Mouse (Mus musculus) C2C12 (cell line): ENCODE data around the gene Ireb2.

ENCODE experiments used
- CTCF ChIP-seq: IDR thresholded peaks from one replicate; pipeline ENCODE4 v1.5.1; 2011; ENCODE audit not compliant: control insufficient read depth, insufficient read depth, insufficient read length
- FOSL1 ChIP-seq: IDR thresholded peaks from one replicate; pipeline ENCODE4 v1.8.0; 2011; ENCODE audit warnings: mild to moderate bottlenecking, low read length; ENCODE audit not compliant: poor library complexity, insufficient read depth, severe bottlenecking
- MAX ChIP-seq: IDR thresholded peaks from one replicate; pipeline ENCODE4 v1.6.1; 2011; ENCODE audit warnings: mild to moderate bottlenecking, control low read depth
- MYOD1 ChIP-seq: IDR thresholded peaks from one replicate; pipeline ENCODE4 v1.6.1; 2011; ENCODE audit warnings: low read depth; ENCODE audit not compliant: control insufficient read depth, insufficient read length
- MYOG ChIP-seq: IDR thresholded peaks from one replicate; pipeline ENCODE4 v1.6.1; 2011; ENCODE audit not compliant: control insufficient read depth, insufficient read length; ENCODE audit errors: extremely low read depth
- USF1 ChIP-seq: IDR thresholded peaks from one replicate; pipeline ENCODE4 v1.6.1; 2011; ENCODE audit warnings: low read depth, mild to moderate bottlenecking, control low read depth, moderate library complexity

GRCm38 (mm10) chr9:54840145-54840544 is 23.4 kb upstream of the Ireb2 start:
- TF ChIP-seq CTCF (no peak), MAX (no peak), MYOD1 (no peak), USF1 (no peak), MYOG (no peak), FOSL1 (no peak)
